ENCODE assay signal across 8 mouse cellular contexts in genomic region chr9:100605985-100606554, GRCm38 (mm10). TPM values are rescaled to one million over a fixed set of nuclear protein-coding genes. Genes with fewer than 3 reads are reported as not detected.
A peak's percentile ranks its signal among the peaks of the same experiment; 100 is the strongest.
DNase-seq lines count a peak whose midpoint lies in the region; ATAC-seq and TF ChIP-seq lines count a peak whose summit lies in the region.

No protein-coding gene starts in this region.

- no peaks in the 10 kb centered on the region for H3K36me3 ChIP-seq in heart, embryonic 15.5 days
- H3K36me3 ChIP-seq in heart, embryonic 11.5 days (ENCODE audit: control insufficient read depth, insufficient read depth, low read length) = no peaks in the 10 kb centered on the region
- H3K36me3 ChIP-seq in C2C12 (ENCODE audit: control insufficient read depth, insufficient read depth) = no peaks in the 10 kb centered on the region

- peak; percentile 31 for DNase-seq in adrenal gland, postnatal 10 days
- DNase-seq in layer of hippocampus, adult 8-10 months (ENCODE audit: low spot score in 2 of 2) = peak; percentile 9 to 14
- DNase-seq in retina, postnatal 1 day = peak; percentile 60
- no peak for DNase-seq in cerebellum, adult 11 months
- DNase-seq in cerebellum, adult 8-10 months = no peak

- no peaks in the 10 kb centered on the region for H3K79me2 ChIP-seq in C2C12 (ENCODE audit: control insufficient read depth, insufficient read depth)

- no peak overlapping the region for H3K4me2 ChIP-seq in heart, embryonic 15.5 days
- no peak overlapping the region for H3K4me2 ChIP-seq in heart, embryonic 11.5 days

- no peak overlapping the region for H3ac ChIP-seq in C2C12 (ENCODE audit: control insufficient read depth, insufficient read length, low read depth)

- peaks cover 7% of the 10 kb centered on the region for H3K4me1 ChIP-seq in heart, embryonic 15.5 days (replicated peaks)
- H3K4me1 ChIP-seq in heart, embryonic 11.5 days (ENCODE audit: control insufficient read depth, insufficient read depth, low read length) = no peaks in the 10 kb centered on the region; the same call in 1 of the 2 replicates

- no peak for ATAC-seq in heart, embryonic 15.5 days (replicated peaks; ENCODE audit: insufficient number of reproducible peaks, insufficient read depth, low FRiP score, low read depth)
- no peak; the same call in 1 of the 2 replicates for ATAC-seq in heart, embryonic 11.5 days (replicated peaks; ENCODE audit: insufficient number of reproducible peaks, low FRiP score, low TSS enrichment)

- WGBS in heart, embryonic 15.5 days = 41% methylated on average over 7 of the region's 7 CpGs
- WGBS in heart, embryonic 11.5 days (ENCODE audit: insufficient replicate concordance) = 60% methylated on average over 7 of the region's 7 CpGs

- TF ChIP-seq CTCF in C2C12 (IDR thresholded peaks at IDR 0.05; ENCODE audit: control insufficient read depth, insufficient read depth, insufficient read length) = no peak

- no peak overlapping the region for H3K9ac ChIP-seq in heart, embryonic 15.5 days
- H3K9ac ChIP-seq in heart, embryonic 11.5 days (ENCODE audit: low read depth, low read length) = no peak overlapping the region

- H3K4me3 ChIP-seq in heart, embryonic 15.5 days = no peak overlapping the region
- no peak overlapping the region for H3K4me3 ChIP-seq in heart, embryonic 11.5 days (ENCODE audit: low read depth, low read length)
- H3K4me3 ChIP-seq in C2C12 (ENCODE audit: insufficient read depth, poor library complexity, severe bottlenecking) = no peak overlapping the region

- H3K27ac ChIP-seq in heart, embryonic 15.5 days = peak overlapping the region; percentile 53; the same call in 1 of the 2 replicates
- no peak overlapping the region for H3K27ac ChIP-seq in heart, embryonic 11.5 days (ENCODE audit: low read depth, low read length)

- no peaks in the 10 kb centered on the region for H3K79me3 ChIP-seq in C2C12 (ENCODE audit: low read depth)

- H3K9me3 ChIP-seq in heart, embryonic 15.5 days (replicated peaks) = no peaks in the 10 kb centered on the region
- H3K9me3 ChIP-seq in heart, embryonic 11.5 days (replicated peaks; ENCODE audit: control insufficient read depth, low read length) = no peaks in the 10 kb centered on the region

- no peaks in the 10 kb centered on the region for H3K27me3 ChIP-seq in heart, embryonic 15.5 days
- no peaks in the 10 kb centered on the region for H3K27me3 ChIP-seq in heart, embryonic 11.5 days (ENCODE audit: control insufficient read depth, insufficient read depth, low read length)
- H3K27me3 ChIP-seq in C2C12 (ENCODE audit: control insufficient read depth, insufficient read depth, insufficient read length) = no peaks in the 10 kb centered on the region

TF ChIP-seq in C2C12, 6 proteins besides CTCF, POLR2A, EP300 and RAD21:
- TF ChIP-seq CEBPB (IDR thresholded peaks at IDR 0.05; ENCODE audit: low read depth) (peak; percentile 21), MAX (IDR thresholded peaks at IDR 0.05) (no peak), USF1 (IDR thresholded peaks at IDR 0.05; ENCODE audit: low read depth) (peak; percentile 4)

RNA-seq across cellular contexts. Expression of gene Stag1, which starts 8.5 kb away (rescaled TPM):
- 23.5 and 27.7 TPM in 2 replicates for polyA plus RNA-seq in heart, embryonic 15.5 days (2015; fragmentation: Nextera tagmentation; extraction: Ambion mirVana)
- 29.7 and 35.6 TPM in 2 replicates for polyA plus RNA-seq in heart, embryonic 11.5 days (2014; fragmentation: Nextera tagmentation; extraction: Ambion mirVana)
- 6.6 TPM for polyA plus RNA-seq in C2C12 (2012; fragmentation: generic; extraction: Trizol)
- total RNA-seq in adrenal gland, postnatal 10 days (2021) = 10 to 100 TPM; 41.4 to 47.9 TPM
- 10 to 100 TPM; 53.6 to 71.0 (median 63.8) TPM for total RNA-seq in layer of hippocampus, adult 8-10 months (2022)

RNA-seq across cellular contexts. Expression of gene Slc35g2, which starts 35.2 kb away (rescaled TPM):
- 8.8 and 9.0 TPM in 2 replicates for polyA plus RNA-seq in heart, embryonic 15.5 days (2015; fragmentation: Nextera tagmentation; extraction: Ambion mirVana)
- 10.1 and 11.5 TPM in 2 replicates for polyA plus RNA-seq in heart, embryonic 11.5 days (2014; fragmentation: Nextera tagmentation; extraction: Ambion mirVana)
- polyA plus RNA-seq in C2C12 (2012; fragmentation: generic; extraction: Trizol) = not detected
- total RNA-seq in adrenal gland, postnatal 10 days (2021) = 1 to 10 TPM; 5.9 to 7.6 TPM
- 10 to 100 TPM; 17.7 to 21.7 (median 20.7) TPM for total RNA-seq in layer of hippocampus, adult 8-10 months (2022)

Comparison
In these comparisons a context has a peak if more than half of its experiments do, and no peak if none do; other contexts are left out.
1. DNase-seq: peak in adrenal gland, postnatal 10 days (single experiment), layer of hippocampus, adult 8-10 months (2 of 2) and retina, postnatal 1 day (single experiment); none in cerebellum, adult 11 months (single experiment) and cerebellum, adult 8-10 months (single experiment).